Mouse (Mus musculus): ENCODE measurements around the gene Cntn4. TPM values are rescaled to one million over a fixed set of nuclear protein-coding genes. Genes with fewer than 3 reads are reported as not detected.

The Cntn4 gene
- polyA plus RNA-seq, 1 experiment from 2014 or later: 3.0 TPM

DNA sequence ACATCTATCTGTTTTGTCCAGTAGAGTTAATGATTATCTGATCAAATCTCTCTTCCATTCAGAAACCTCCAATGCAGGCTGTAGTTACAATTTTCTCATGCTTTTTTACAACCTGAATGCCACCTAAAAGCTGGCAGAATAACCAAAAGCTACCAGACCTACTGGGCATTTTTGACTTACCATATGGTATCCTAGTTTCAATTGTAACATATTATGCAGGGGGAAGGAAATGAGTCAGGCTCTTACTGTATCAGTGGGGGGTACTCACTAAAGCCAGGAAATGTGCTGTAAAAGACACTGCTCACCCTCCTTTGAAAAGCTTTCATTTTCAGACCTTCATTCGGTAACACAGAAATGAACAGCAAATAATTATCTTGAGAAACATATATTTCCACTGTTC lies 763.3 kb downstream of the Cntn4 start:
- Histone ChIP-seq H3K9me3 (replicated peaks) (no peaks in the 10 kb centered on the region), H3K9ac (no peak overlapping the region), H3K4me1 (no peaks in the 10 kb centered on the region), H3K4me2 (no peak overlapping the region), H3K36me3 (ENCODE audit: poor library complexity, severe bottlenecking) (no peaks in the 10 kb centered on the region), H3K27me3 (no peaks in the 10 kb centered on the region), H3K4me3 (no peak overlapping the region), H3K27ac (no peak overlapping the region)
- WGBS: 64% methylated on average over 1 of the region's 1 CpGs
- no peak for ATAC-seq

DNA sequence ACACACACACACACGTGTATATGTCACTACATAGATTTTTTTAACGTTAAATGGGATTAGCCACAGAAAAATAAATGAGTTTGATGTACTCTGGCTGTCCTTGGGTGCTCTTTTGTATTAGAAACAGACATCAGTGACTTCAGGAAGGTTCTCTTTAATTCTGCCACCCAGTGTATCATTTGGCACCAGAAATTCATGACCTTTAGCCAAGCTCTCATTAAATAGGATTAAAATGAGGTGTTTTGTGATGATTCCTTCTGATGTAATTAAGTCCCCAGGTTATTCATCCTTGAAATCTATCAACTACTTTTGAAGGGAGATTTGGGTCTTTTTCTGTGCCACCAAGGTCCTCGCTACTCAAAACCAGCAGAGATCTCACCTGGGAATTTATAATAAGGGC lies 763.8 kb downstream of the Cntn4 start:
- H3K9ac ChIP-seq: no peak overlapping the region
- WGBS: 71% methylated on average over 3 of the region's 3 CpGs
- no peak for ATAC-seq

DNA sequence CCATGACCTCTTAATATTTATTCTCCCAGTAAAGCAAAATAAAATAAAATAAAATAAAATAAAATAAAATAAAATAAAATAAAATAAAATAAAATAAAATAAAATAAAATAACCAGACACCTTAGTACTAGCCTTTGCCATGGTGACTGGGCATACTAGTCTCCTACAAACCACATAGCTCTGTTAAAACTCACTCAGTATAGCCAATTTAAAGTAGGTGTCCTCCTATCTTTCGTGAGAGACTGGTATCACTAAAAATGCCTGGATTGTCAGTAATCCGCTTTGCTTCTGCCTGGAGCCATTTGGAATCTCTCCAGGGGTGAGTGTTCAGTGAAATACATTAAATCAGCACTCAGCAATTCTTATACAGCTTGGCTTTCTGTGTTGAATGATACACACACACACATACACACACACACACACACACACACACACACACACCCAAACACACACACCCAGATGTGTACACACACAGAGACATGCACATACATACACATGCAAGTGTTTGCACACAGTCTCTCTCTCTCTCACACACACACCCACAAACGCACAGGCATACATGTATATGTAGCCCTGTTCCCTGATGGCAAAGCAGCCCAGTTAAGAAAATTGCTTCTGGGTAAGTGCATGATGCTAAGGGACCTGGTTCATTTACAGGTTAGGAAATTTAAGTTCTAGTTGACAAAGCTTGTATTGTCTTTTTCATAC lies 776.8 kb downstream of the Cntn4 start:
- no peak overlapping the region for H3K4me3 ChIP-seq
- no peaks in the 10 kb centered on the region for H3K27me3 ChIP-seq
- H3K4me1 ChIP-seq: peaks cover 13% of the 10 kb centered on the region; the same call in 1 of the 2 replicates
- no peaks in the 10 kb centered on the region for H3K36me3 ChIP-seq (ENCODE audit: poor library complexity, severe bottlenecking)
- H3K27ac ChIP-seq: no peak overlapping the region
- H3K4me2 ChIP-seq: no peak overlapping the region
- H3K9ac ChIP-seq: no peak overlapping the region
- ATAC-seq: peak; percentile 50
- 65% methylated on average over 3 of the region's 3 CpGs for whole genome bisulfite sequencing
- no peaks in the 10 kb centered on the region for H3K9me3 ChIP-seq (replicated peaks)

More for the DNA sequence above, 763.8 kb downstream of the Cntn4 start:
- H3K36me3 ChIP-seq (ENCODE audit: poor library complexity, severe bottlenecking): no peaks in the 10 kb centered on the region
- no peaks in the 10 kb centered on the region for H3K9me3 ChIP-seq (replicated peaks)
- no peak overlapping the region for H3K4me3 ChIP-seq
- no peak overlapping the region for H3K4me2 ChIP-seq
- no peak overlapping the region for H3K27ac ChIP-seq
- H3K4me1 ChIP-seq: no peaks in the 10 kb centered on the region
- no peaks in the 10 kb centered on the region for H3K27me3 ChIP-seq

DNA sequence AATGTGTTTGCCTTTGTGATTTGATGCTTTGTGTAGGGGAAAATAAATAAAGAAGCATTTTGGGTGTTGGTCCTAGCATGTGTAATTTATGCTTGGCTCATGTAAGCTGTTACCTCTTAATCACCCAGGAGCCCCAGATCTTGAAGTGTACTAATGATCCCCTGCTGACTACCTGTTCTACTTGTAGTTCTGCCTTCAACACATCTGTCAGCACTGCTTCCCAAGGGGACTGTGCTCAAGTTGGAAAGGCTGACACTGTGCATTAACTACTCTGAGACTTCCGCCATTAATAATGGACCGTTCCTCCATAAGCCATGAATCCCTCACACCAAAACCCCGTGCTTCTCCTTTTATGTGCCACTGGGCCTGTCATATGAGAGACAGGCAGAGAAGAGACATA lies 778.2 kb downstream of the Cntn4 start:
- no peaks in the 10 kb centered on the region for H3K9me3 ChIP-seq (replicated peaks)
- H3K4me3 ChIP-seq: no peak overlapping the region
- peaks cover 13% of the 10 kb centered on the region; the same call in 1 of the 2 replicates for H3K4me1 ChIP-seq
- no peaks in the 10 kb centered on the region for H3K36me3 ChIP-seq (ENCODE audit: poor library complexity, severe bottlenecking)
- H3K9ac ChIP-seq: no peak overlapping the region
- H3K4me2 ChIP-seq: no peak overlapping the region
- no peaks in the 10 kb centered on the region for H3K27me3 ChIP-seq
- ATAC-seq: peak; percentile 75
- WGBS: 73% methylated on average over 3 of the region's 3 CpGs
- H3K27ac ChIP-seq: no peak overlapping the region

DNA sequence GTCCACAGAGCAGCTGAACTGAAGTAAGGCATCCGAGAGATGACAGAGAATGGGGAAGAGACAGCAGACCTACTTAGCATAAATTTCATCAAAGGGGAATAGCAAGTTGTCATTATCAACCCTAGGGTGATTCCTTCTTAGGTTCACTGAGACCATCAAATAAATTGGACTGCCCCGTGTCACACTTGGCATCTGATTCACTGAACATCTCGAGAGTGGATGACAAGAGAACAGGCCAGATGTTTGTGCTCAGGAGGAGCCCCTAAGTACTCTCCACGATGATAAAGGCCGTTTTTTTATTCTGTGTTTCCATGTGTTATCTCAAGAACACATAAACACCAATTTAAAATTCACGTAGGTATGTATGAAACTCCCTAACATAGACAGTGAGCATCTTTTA lies 780.7 kb downstream of the Cntn4 start:
- 80% methylated on average over 6 of the region's 6 CpGs for WGBS
- ATAC-seq: no peak
- no peak overlapping the region for H3K27ac ChIP-seq

DNA sequence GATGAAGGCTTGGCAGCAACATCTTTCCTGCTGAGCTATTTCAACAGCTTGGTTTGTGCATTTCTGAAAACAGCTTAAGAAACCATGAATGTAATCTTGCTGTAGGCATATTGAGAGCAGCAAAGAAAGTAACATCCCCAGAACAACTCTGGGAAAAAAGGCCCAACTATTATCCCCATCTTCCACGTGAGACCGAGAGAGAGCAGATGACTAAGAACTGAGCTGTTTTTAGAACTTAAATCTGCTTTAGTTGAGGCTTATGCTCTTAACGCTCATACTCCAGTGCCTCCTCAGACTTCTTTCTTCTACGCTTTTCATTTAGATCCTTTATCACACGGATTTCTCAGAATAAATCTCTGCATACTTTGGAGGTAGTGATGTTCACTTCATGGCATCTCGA lies 784.9 kb downstream of the Cntn4 start:
- Histone ChIP-seq H3K9ac (no peak overlapping the region), H3K4me2 (no peak overlapping the region), H3K4me3 (no peak overlapping the region), H3K36me3 (ENCODE audit: poor library complexity, severe bottlenecking) (no peaks in the 10 kb centered on the region), H3K27ac (no peak overlapping the region), H3K9me3 (replicated peaks) (no peaks in the 10 kb centered on the region), H3K4me1 (peaks cover 6% of the 10 kb centered on the region), H3K27me3 (no peaks in the 10 kb centered on the region)
- no peak for ATAC-seq
- WGBS: 85% methylated on average over 6 of the region's 6 CpGs

More for the DNA sequence above, 780.7 kb downstream of the Cntn4 start:
- Histone ChIP-seq H3K9ac (no peak overlapping the region), H3K4me1 (peaks cover 13% of the 10 kb centered on the region; the same call in 1 of the 2 replicates), H3K4me3 (no peak overlapping the region), H3K4me2 (no peak overlapping the region), H3K36me3 (ENCODE audit: poor library complexity, severe bottlenecking) (no peaks in the 10 kb centered on the region), H3K9me3 (replicated peaks) (no peaks in the 10 kb centered on the region), H3K27me3 (no peaks in the 10 kb centered on the region)

DNA sequence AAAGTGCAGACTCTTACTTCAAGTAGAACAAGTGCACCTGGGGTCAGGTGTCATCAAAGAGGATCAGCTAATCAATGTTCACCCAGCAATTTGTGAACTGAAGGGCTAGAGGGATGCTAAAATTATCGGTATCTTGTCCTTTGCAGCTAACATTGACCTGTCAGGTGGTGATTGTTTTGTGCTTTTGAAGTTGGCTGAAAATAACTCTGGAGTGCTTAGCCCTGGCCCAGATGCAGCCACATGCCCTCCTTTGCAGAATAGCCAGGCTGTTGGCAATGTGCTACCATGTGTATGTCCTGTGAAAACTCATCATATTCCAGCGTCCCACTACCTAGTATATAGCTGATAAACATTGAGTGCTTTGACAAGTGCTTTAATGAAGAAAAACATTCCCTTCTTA lies 786.4 kb downstream of the Cntn4 start:
- no peaks in the 10 kb centered on the region for H3K36me3 ChIP-seq (ENCODE audit: poor library complexity, severe bottlenecking)
- WGBS: 91% methylated on average over 2 of the region's 2 CpGs
- no peak for ATAC-seq
- H3K27ac ChIP-seq: no peak overlapping the region
- no peak overlapping the region for H3K4me3 ChIP-seq
- peaks cover 6% of the 10 kb centered on the region for H3K4me1 ChIP-seq
- no peak overlapping the region for H3K9ac ChIP-seq
- H3K4me2 ChIP-seq: no peak overlapping the region
- H3K27me3 ChIP-seq: no peaks in the 10 kb centered on the region
- H3K9me3 ChIP-seq (replicated peaks): no peaks in the 10 kb centered on the region

DNA sequence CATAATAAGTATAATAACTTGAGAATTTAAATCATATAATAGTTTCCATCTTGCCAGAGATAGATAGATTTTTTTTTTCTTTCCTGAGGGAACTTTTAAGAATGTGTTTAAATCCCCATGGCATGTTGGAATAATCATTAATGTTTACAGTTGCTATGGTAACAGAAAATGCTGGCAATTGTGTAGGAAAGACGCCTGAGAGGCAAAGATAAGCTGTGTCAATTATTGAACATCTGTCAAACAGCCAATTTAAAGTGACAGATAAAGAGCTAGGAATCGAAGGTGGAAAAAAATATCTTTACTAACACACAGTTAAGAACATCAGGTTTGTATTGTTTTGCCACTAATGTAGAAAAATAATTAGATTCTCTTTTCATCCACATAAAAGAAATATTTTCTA lies 788.3 kb downstream of the Cntn4 start:
- Histone ChIP-seq H3K36me3 (ENCODE audit: poor library complexity, severe bottlenecking) (no peaks in the 10 kb centered on the region), H3K27me3 (no peaks in the 10 kb centered on the region), H3K9me3 (replicated peaks) (no peaks in the 10 kb centered on the region), H3K27ac (no peak overlapping the region), H3K9ac (no peak overlapping the region), H3K4me1 (peaks cover 6% of the 10 kb centered on the region), H3K4me3 (no peak overlapping the region), H3K4me2 (no peak overlapping the region)
- WGBS: 11% methylated on average over 2 of the region's 2 CpGs
- peak; percentile 50; the same call in 1 of the 2 replicates for ATAC-seq

DNA sequence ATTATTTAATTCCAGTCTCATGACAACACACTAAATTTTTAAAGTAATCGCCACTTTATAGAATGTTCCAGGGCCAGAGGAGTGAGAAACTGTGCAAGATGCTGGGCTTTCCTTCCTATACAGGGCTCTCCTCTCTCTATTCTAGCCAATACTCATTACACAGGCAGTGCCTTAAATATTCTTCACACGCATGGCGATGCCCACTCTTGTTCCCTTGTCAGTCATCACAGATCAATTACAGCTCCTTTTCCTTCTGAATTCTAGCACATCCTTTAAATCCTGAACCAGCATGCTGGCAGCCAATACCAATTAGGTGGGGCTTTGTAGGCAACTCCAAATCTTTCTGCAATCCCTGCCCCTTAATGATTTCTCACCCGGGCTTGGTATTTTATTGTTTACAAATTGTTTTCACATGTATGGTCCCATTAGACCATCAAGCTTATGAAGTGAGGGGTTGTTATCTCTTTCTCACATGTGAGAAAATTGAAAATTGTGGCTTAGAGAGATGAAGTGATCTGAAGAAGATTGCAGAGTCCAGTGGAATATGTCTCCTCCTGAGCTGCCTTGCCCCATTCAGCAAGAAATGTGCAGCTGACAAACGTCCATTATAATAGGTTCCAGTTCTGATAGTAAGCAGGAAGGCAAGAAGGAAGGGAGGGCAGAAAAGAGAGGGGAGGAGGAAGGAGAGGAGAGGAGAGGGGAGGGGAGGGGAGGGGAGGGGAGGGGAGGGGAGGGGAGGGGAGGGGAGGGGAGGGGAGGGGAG lies 789.0 kb downstream of the Cntn4 start:
- peaks cover 6% of the 10 kb centered on the region for H3K4me1 ChIP-seq
- ATAC-seq: peak; percentile 95
- H3K36me3 ChIP-seq (ENCODE audit: poor library complexity, severe bottlenecking): no peaks in the 10 kb centered on the region
- H3K4me3 ChIP-seq: no peak overlapping the region
- WGBS: 17% methylated on average over 5 of the region's 5 CpGs
- H3K9me3 ChIP-seq (replicated peaks): no peaks in the 10 kb centered on the region
- no peak overlapping the region for H3K9ac ChIP-seq
- peak overlapping the region; percentile 33 for H3K4me2 ChIP-seq
- no peaks in the 10 kb centered on the region for H3K27me3 ChIP-seq
- peak overlapping the region; percentile 20 for H3K27ac ChIP-seq

DNA sequence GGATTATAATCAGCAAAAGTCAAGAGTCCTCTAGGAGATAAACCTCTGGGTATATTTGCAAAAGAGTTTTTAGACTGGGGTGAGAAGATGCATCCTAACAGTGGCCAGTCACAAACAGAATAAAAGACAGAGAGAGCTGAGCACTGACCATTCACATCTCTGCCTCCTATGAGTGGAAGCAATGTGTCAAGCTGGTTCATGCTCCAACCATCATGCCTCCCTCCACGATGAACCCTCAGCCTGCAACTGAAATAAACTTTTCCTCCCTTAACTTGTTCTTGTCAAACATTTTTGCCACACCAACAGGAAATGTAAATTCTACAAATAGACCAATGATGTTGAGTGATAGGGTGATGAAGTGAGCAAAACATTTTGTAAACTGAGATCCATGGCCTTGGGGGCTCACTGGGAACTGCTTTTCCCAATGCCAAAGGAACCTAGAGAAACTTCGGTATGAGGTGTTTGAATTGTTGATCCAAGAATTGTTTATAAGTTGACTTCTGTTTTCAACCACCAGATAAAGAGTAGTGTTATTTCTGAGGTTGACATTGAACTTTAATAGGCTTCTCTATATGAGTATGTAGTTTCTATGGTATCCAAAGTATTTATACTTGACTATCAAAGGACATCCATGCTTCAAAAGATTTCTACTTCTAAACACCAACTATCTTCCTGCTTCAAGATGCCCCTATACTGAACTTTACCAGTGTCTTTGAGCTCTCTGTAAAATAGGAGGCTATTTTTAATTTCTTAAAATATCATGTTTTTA lies 794.6 kb downstream of the Cntn4 start:
- Histone ChIP-seq H3K27ac (no peak overlapping the region), H3K9me3 (replicated peaks) (no peaks in the 10 kb centered on the region), H3K9ac (no peak overlapping the region), H3K27me3 (no peaks in the 10 kb centered on the region), H3K4me3 (no peak overlapping the region), H3K4me2 (no peak overlapping the region), H3K36me3 (ENCODE audit: poor library complexity, severe bottlenecking) (no peaks in the 10 kb centered on the region), H3K4me1 (no peaks in the 10 kb centered on the region)
- WGBS: 94% methylated on average over 2 of the region's 2 CpGs
- no peak for ATAC-seq

DNA sequence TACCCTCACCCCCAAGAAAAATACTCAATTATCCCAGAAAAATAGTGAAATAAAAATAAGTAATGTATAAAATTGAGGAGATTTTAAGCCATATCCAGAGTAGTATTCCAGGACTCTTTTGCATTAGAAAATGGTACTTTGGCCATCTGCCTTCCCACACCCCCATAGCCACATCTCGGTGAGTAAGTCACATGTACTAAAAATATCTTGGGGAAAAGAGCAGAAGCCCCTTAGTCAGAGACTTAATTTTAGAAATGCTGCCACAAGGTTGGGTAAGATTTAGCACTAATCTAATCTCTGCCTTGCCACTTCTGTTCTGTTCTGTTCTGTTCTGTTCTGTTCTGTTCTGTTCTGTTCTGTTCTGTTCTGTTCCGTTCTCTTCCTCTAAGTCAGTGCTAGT lies 796.4 kb downstream of the Cntn4 start:
- no peak for ATAC-seq
- Histone ChIP-seq H3K9ac (no peak overlapping the region), H3K4me3 (no peak overlapping the region), H3K9me3 (replicated peaks) (no peaks in the 10 kb centered on the region), H3K27me3 (no peaks in the 10 kb centered on the region), H3K27ac (no peak overlapping the region), H3K4me2 (no peak overlapping the region), H3K36me3 (ENCODE audit: poor library complexity, severe bottlenecking) (no peaks in the 10 kb centered on the region), H3K4me1 (no peaks in the 10 kb centered on the region)
- WGBS: 89% methylated on average over 2 of the region's 2 CpGs

DNA sequence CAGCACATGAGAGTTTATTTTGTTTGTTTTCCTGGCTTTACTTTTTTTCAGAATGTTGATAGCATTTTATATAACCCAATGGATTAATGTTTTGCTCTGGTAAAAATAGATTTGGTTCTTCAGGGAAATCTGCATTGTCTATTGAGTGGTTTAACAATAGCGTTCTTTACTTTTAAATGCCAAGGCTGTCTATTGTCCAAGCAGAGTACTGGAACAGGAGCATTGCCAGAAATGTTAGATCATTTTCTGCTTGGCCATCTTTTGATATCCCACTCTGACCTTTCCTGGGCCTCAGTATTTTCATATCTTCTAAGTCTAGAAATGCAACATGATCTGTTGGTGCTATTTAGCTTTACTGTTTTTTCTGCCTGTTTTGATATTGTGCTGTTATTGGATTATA lies 804.1 kb downstream of the Cntn4 start:
- Histone ChIP-seq H3K9ac (no peak overlapping the region), H3K36me3 (ENCODE audit: poor library complexity, severe bottlenecking) (no peaks in the 10 kb centered on the region), H3K4me3 (no peak overlapping the region), H3K4me2 (no peak overlapping the region), H3K27ac (no peak overlapping the region), H3K4me1 (no peaks in the 10 kb centered on the region), H3K9me3 (replicated peaks) (no peaks in the 10 kb centered on the region), H3K27me3 (no peaks in the 10 kb centered on the region)
- 86% methylated on average over 1 of the region's 1 CpGs for WGBS
- ATAC-seq: no peak
